Mouse (Mus musculus): ENCODE data around the gene Pde4d.

- no peak for TF ChIP-seq CTCF (IDR thresholded peaks at IDR 0.05; ENCODE audit: low read depth)
- no peak for TF ChIP-seq EP300 (optimal IDR thresholded peaks at IDR 0.05)
Measured at GRCm38 (mm10) chr13:109684985-109685295, 1235.2 kb downstream of the Pde4d start.

All from stomach, postnatal 0 days (tissue).